Mouse (Mus musculus) kidney, adult 9 months (tissue): ENCODE data around the gene Gm13289.
A peak's percentile ranks its signal among the peaks of the same experiment; 100 is the strongest.
"Not testable (repeated sequence)": the region's sequence is repeated elsewhere in the genome, so short reads cannot be mapped to it uniquely, and the experiment has no call there.

Experiments
- DNase-seq: peaks from one replicate; pipeline ENCODE4 v3.0.0; 2022

Gm13289 gene

GRCm38 (mm10) chr4:88776622-88777021, at the start of gene Gm13289:
Gene Gm13289 (plus strand): TSS chr4:88776922.
- DNase-seq: not testable (repeated sequence)

- peak; percentile 62 for DNase-seq
Measured at GRCm38 (mm10) chr4:88727324-88727723, 49.4 kb upstream of the Gm13289 start.

DNA sequence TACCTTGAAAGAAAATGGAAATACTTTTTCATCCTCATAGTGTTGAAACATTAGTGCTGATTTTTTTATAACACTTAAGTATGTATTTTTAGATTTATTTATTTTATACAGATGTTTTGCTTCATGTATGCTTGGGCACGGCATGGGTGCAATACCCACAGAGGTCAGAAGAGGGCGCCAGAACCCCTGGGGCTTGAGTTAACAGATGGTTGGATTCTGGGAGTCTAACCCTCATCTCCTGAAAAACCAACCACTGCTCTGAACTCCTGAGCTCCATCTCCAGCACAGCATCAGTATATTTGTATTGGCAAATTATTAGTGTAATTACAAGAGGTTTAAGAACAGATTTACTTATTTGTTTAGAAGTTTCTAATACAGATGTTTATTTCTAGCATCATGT, 38.2 kb upstream of the Gm13289 start:
- DNase-seq: peak; percentile 78

GRCm38 (mm10) chr4:88739036-88739435, 37.7 kb upstream of the Gm13289 start:
- DNase-seq: no peak

GRCm38 (mm10) chr4:88741426-88741825, 35.3 kb upstream of the Gm13289 start:
- DNase-seq: no peak

DNA sequence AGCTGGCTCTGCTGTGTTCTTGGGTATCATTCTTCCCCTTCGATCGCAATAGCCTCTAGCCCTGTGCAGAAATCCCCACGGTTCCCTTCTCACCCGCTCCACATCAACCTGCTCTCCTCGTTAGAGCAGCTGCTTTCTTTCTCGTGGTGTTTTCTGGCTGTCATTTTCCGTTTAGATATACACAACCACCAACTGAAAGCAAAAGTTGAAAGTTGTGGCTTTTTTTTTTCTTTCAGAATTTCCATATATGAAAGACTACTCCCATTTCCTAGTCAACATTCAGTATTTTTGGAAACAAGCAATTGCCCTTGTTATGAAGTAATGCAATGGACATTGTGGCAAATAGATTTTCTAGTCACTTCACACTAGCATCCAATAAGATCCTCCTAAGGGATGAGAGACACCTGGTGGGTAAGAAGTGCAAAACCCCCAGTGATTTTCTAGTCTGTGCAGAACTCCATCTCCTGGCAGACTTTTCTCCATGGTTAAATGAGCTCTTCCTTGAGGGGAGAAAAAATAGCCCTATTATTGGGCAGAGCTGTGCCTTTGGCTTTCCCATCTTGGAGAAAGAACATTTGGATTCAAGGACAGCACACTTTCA, 33.9 kb upstream of the Gm13289 start:
- DNase-seq: no peak

GRCm38 (mm10) chr4:88744207-88744606, 32.5 kb upstream of the Gm13289 start:
- no peak for DNase-seq

GRCm38 (mm10) chr4:88749926-88750325, 26.8 kb upstream of the Gm13289 start:
- no peak for DNase-seq

DNA sequence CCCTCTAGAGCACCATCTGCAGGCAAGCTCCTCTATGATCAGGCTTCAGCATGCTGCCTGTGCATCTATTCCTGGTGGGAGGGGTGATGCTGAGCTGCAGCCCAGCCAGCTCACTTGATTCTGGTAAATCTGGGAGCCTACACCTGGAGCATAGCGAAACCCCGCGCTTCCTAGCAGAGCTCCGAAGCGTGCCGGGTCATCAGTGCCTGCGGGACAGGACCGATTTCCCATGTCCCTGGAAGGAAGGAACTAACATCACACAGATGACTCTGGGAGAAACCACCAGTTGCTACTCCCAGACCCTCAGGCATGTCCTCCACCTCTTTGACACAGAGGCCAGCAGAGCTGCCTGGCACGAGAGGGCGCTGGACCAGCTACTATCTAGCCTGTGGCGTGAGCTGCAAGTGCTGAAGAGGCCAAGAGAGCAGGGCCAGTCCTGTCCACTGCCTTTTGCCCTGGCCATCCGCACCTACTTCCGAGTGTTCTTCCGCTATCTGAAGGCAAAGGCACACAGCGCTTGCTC, 21.8 kb upstream of the Gm13289 start, which contains the start of gene Gm13271:
TSS of gene Gm13271 (plus strand) at position 51 of the 523 bp plus-strand sequence.
- DNase-seq: peak; percentile 73

- DNase-seq: peak; percentile 18
Measured at GRCm38 (mm10) chr4:88756581-88757513, 19.9 kb upstream of the Gm13289 start.

- peak; percentile 95 for DNase-seq
Measured at GRCm38 (mm10) chr4:88757628-88758031, 19.1 kb upstream of the Gm13289 start.

- peak; percentile 30 for DNase-seq
Measured at GRCm38 (mm10) chr4:88758751-88759150, 18.0 kb upstream of the Gm13289 start.

DNA sequence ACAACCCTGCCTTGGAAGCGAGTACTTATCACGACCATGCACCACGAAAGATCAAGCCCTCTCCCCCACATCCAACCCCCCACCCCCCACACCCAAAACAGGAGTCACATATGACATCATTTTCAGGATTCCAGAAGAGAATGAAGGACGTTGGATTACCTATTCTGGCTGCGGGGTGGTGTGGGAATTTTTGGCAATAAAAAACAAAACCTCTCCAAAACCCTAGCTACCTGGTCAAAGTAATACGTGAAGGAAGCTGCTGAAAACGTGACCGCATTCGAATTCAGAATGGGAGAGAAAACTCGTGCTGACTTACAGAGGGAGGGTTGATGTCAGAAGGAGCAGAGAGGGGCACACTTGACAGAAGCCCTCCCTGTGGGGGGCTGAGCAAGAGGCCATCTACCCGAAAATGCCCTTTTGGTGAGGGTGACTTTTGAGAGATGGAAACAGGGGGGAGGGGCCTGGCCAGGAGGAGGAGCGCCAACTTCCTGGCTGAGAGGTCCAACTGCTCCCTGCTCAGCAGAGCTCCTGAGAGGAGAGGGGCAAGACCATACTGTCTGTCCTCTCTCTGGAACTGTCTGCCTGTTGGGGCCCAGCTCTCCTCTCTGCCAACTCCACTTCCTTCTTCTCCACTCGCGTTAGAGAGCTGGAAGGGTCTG, 17.0 kb upstream of the Gm13289 start, which contains the start of gene Gm13283:
TSS of gene Gm13283 (plus strand) at position 510 of the 659 bp plus-strand sequence.
- DNase-seq: peak; percentile 51

GRCm38 (mm10) chr4:88760431-88760830, 16.3 kb upstream of the Gm13289 start:
- DNase-seq: peak; percentile 89

DNA sequence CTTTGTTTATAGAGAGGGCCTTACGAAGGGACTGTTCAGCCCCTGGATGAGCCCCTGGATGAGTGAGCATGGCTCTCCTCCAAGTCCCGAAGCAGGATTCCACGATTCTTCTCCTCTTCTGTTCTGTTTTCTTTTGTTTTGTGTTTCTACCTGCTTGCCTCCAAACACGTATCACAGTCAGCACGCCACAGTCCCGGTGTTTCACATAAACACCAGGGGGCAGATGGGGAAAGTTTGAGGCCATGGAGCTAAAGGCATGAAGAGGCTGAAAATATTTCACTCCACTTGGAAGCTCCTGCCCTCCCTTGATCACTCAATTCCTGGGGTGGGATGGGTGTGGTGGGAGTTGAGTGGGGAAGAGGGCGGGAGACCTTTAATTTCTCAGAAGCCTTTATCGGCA, 14.9 kb upstream of the Gm13289 start:
- peak; percentile 65 for DNase-seq

DNA sequence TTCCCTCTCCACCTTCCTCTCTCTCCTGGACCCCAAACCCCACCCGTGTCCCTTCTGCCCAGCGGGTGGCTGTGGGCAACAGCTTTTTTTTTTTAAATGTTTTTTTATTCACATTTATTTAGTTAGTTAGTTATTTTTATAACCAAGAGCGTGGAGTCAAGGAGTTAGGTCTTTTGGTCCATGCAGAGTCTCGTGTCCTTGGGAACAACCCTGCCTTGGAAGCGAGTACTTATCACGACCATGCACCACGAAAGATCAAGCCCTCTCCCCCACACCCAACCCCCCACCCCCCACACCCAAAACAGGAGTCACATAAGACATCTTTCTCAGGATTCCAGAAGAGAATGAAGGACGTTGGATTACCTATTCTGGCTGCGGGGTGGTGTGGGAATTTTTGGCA, 14.4 kb upstream of the Gm13289 start:
- DNase-seq: not testable (repeated sequence)

GRCm38 (mm10) chr4:88763384-88764018, 13.2 kb upstream of the Gm13289 start:
- DNase-seq: peak; percentile 80

- not testable (repeated sequence) for DNase-seq
Measured at GRCm38 (mm10) chr4:88773534-88773933, 3.2 kb upstream of the Gm13289 start, which contains the start of gene Gm13290. Gene Gm13290 (plus strand): TSS chr4:88773834.

- DNase-seq: not testable (repeated sequence)
Measured at GRCm38 (mm10) chr4:88779550-88779949, 2.8 kb downstream of the Gm13289 start, which contains the start of gene Gm13272. Gene Gm13272 (plus strand): TSS chr4:88779850.

GRCm38 (mm10) chr4:88780320-88780719, 3.6 kb downstream of the Gm13289 start:
- not testable (repeated sequence) for DNase-seq

DNA sequence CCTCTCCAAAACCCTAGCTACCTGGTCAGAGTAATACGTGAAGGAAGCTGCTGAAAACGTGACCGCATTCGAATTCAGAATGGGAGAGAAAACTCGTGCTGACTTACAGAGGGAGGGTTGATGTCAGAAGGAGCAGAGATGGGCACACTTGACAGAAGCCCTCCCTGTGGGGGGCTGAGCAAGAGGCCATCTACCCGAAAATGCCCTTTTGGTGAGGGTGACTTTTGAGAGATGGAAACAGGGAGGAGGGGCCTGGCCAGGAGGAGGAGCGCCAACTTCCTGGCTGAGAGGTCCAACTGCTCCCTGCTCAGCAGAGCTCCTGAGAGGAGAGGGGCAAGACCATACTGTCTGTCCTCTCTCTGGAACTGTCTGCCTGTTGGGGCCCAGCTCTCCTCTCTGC, 5.1 kb downstream of the Gm13289 start, which contains the start of gene Ifnz:
TSS of gene Ifnz (plus strand) at position 301 of the 400 bp plus-strand sequence.
- DNase-seq: not testable (repeated sequence)

- DNase-seq: peak; percentile 40
Measured at GRCm38 (mm10) chr4:88782335-88782734, 5.6 kb downstream of the Gm13289 start.
